Mouse (Mus musculus) lung, postnatal 0 days (tissue): ENCODE results near the gene Ryr3.

Source experiments
- CTCF ChIP-seq: IDR thresholded peaks from 2 replicates; pipeline ENCODE4 v1.5.1; 2016; ENCODE audit warnings: antibody characterized with exemption, mild to moderate bottlenecking
- EP300 ChIP-seq: IDR thresholded peaks from 2 replicates; pipeline ENCODE4 v1.6.1; 2016; ENCODE audit warnings: antibody characterized with exemption, mild to moderate bottlenecking, control low read depth

DNA sequence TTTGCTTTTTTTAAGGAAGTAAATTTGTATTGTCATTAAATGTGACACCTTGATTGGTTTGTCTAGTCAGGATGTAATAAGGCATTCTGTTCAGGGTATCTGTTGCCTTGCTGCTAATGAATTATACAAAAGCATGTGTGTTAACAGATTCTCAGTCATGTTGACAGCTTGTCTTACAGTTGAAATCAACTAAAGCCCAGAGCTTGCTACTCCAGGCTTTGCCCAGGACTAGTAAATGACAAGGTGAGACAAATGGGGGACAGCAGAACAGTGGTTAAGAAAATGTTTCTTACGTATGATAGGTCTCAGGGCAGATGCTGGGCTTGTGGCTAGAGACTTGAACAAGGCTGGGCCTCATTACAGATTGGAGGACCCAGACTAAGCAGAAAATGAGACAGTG is 20.1 kb upstream of the Ryr3 start:
- TF ChIP-seq CTCF (no peak), EP300 (no peak)
